Comparison of ENCODE assay signal across 8 mouse cellular contexts in the genomic region with DNA sequence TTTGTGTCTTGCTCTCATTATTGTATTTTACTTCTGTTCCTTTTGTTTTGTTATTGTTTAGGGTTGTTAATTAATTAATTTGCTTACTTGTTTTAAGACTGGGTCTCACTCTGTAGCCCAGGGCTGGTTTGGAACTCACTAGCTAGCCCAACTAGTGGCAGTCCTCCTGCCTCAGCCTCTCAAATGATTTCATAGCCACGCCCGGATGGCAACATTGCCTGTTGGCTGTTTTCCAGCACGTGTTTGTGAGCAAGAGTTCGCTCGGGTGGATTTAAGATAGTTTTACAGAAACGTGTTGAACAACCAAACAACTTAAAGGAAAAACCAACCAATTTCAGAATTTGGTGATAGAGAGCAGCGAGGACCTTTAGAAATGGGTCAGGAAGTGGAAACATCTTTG. TPM values are rescaled to one million over a fixed set of nuclear protein-coding genes. Genes with fewer than 3 reads are reported as not detected.
DNase-seq lines count a peak whose midpoint lies in the region; ATAC-seq and TF ChIP-seq lines count a peak whose summit lies in the region.

No protein-coding gene starts in this region.

- no peaks in the 10 kb centered on the region for H3K79me2 ChIP-seq in heart, adult 2 months (replicated peaks; ENCODE audit: control insufficient read depth, insufficient read depth, low read length)

- H3K27ac ChIP-seq in heart, adult 2 months, result no peak overlapping the region
- no peak overlapping the region for H3K27ac ChIP-seq in forebrain, embryonic 15.5 days (replicated peaks)
- no peak overlapping the region for H3K27ac ChIP-seq in lung, postnatal 0 days (ENCODE audit: low read length)

- H3K27me3 ChIP-seq in heart, adult 2 months (ENCODE audit: control insufficient read depth, insufficient read depth, low read length), result no peaks in the 10 kb centered on the region
- no peaks in the 10 kb centered on the region for H3K27me3 ChIP-seq in forebrain, embryonic 15.5 days
- no peaks in the 10 kb centered on the region for H3K27me3 ChIP-seq in lung, postnatal 0 days (replicated peaks; ENCODE audit: insufficient read depth, low read length)

- H3K36me3 ChIP-seq in heart, adult 2 months (ENCODE audit: control insufficient read depth, insufficient read depth, low read length), result no peaks in the 10 kb centered on the region
- H3K36me3 ChIP-seq in forebrain, embryonic 15.5 days, result no peaks in the 10 kb centered on the region
- no peaks in the 10 kb centered on the region for H3K36me3 ChIP-seq in lung, postnatal 0 days (ENCODE audit: insufficient read depth, low read length)

- TF ChIP-seq CTCF in heart, adult 2 months (IDR thresholded peaks at IDR 0.05), result no peak
- no peak for TF ChIP-seq CTCF in lung, postnatal 0 days (IDR thresholded peaks at IDR 0.05)

- intact Hi-C loops in heart, adult 2 months (cut with DNase I), result loop anchor here (5.0 kb wide), 1 partner anchor 65 kb away; no protein-coding TSS in a partner anchor

- H3K4me1 ChIP-seq in heart, adult 2 months (ENCODE audit: control insufficient read depth, insufficient read depth, low read length), result no peaks in the 10 kb centered on the region
- H3K4me1 ChIP-seq in forebrain, embryonic 15.5 days, result peaks cover 5% of the 10 kb centered on the region; the same call in 1 of the 2 replicates
- no peaks in the 10 kb centered on the region for H3K4me1 ChIP-seq in lung, postnatal 0 days (ENCODE audit: insufficient read depth, low read depth, low read length)

- H3K9ac ChIP-seq in heart, adult 2 months (ENCODE audit: low read depth, low read length), result no peak overlapping the region
- H3K9ac ChIP-seq in forebrain, embryonic 15.5 days (replicated peaks), result 0 out of 2 replicates have a peak overlapping the region, but pooled peaks have one; percentile 69
- H3K9ac ChIP-seq in lung, postnatal 0 days (replicated peaks; ENCODE audit: low read depth), result no peak overlapping the region

- 69% methylated on average over 7 of the region's 7 CpGs for WGBS in heart, adult 2 months
- 78% methylated on average over 7 of the region's 7 CpGs for WGBS in forebrain, embryonic 15.5 days
- 81% methylated on average over 7 of the region's 7 CpGs for WGBS in lung, postnatal 0 days

- no peak for TF ChIP-seq POLR2A in heart, adult 2 months (IDR thresholded peaks at IDR 0.05; ENCODE audit: insufficient read depth, low read depth, low read length)

- H3K4me3 ChIP-seq in heart, adult 2 months, result peak overlapping the region; percentile 55
- peak overlapping the region; percentile 67 for H3K4me3 ChIP-seq in forebrain, embryonic 15.5 days
- H3K4me3 ChIP-seq in lung, postnatal 0 days (ENCODE audit: low read depth, low read length), result peak overlapping the region; percentile 58

- no peak for TF ChIP-seq EP300 in heart, adult 2 months (IDR thresholded peaks at IDR 0.05; ENCODE audit: insufficient read depth, low read depth, low read length)
- no peak for TF ChIP-seq EP300 in lung, postnatal 0 days (IDR thresholded peaks at IDR 0.05)

- H3K4me2 ChIP-seq in forebrain, embryonic 15.5 days (replicated peaks), result peak overlapping the region; percentile 96
- peak overlapping the region; percentile 93 for H3K4me2 ChIP-seq in lung, postnatal 0 days (replicated peaks; ENCODE audit: low read depth, low read length)

- ATAC-seq in forebrain, embryonic 15.5 days (replicated peaks), result no peak
- no peak for ATAC-seq in lung, postnatal 0 days

- peak; percentile 21 to 49 for DNase-seq in heart, adult 2 months
- no peak for DNase-seq in heart, postnatal 4 days
- peak; percentile 64 for DNase-seq in MN1 (ENCODE audit: low spot score)
- no peak for DNase-seq in lung, postnatal 0 days (ENCODE audit: low spot score)
- no peak for DNase-seq in embryo, embryonic 11 days
- DNase-seq in adrenal gland, postnatal 10 days, result no peak
- no peak for DNase-seq in embryo, embryonic 9.5 days (ENCODE audit: extremely low spot score)

- no peaks in the 10 kb centered on the region for H3K9me3 ChIP-seq in forebrain, embryonic 15.5 days
- H3K9me3 ChIP-seq in lung, postnatal 0 days (ENCODE audit: low read length), result no peaks in the 10 kb centered on the region

RNA-seq across cellular contexts. Expression of a gene that starts 1.3 kb away (rescaled TPM):
- 10 to 100 TPM; 17.4 to 28.0 TPM for total RNA-seq in heart, adult 2 months (2021)
- polyA plus RNA-seq in heart, adult 2 months (2012; rRNA removed), result 7.5 and 13.0 TPM in 2 replicates
- 10 to 100 TPM; 81.8 to 82.6 TPM for total RNA-seq in heart, postnatal 4 days (2021)
- polyA plus RNA-seq in forebrain, embryonic 15.5 days (2015; fragmentation: Nextera tagmentation; extraction: Ambion mirVana), result 20.6 and 21.0 TPM in 2 replicates
- 49.7 and 59.9 TPM in 2 replicates for polyA plus RNA-seq in lung, postnatal 0 days (2015; fragmentation: Nextera tagmentation; extraction: Ambion mirVana)
- total RNA-seq in adrenal gland, postnatal 10 days (2021), result 10 to 100 TPM; 39.3 to 44.8 TPM

Comparison
In these comparisons a context has a peak if more than half of its experiments do, and no peak if none do; other contexts are left out.
1. DNase-seq: peak in heart, adult 2 months (2 of 2) and MN1 (single experiment); none in heart, postnatal 4 days (single experiment), lung, postnatal 0 days (single experiment), embryo, embryonic 11 days (single experiment), adrenal gland, postnatal 10 days (single experiment) and embryo, embryonic 9.5 days (single experiment).
2. Peak in every context shown above with its lines, with median percentiles within 50 percentile points of each other: H3K4me3 ChIP-seq.